Mouse (Mus musculus): ENCODE results near the gene Epb41. TPM values are rescaled to one million over a fixed set of nuclear protein-coding genes. Genes with fewer than 3 reads are reported as not detected.

Gene Epb41
- total and polyA plus RNA-seq, 3 experiments: 129 to 560 (median 152) TPM

GRCm38 (mm10) chr4:132041471-132042332 is 33.4 kb downstream of the Epb41 start:
- Histone ChIP-seq H3K27me3 (ENCODE audit: insufficient read depth, low read length) (no peaks in the 10 kb centered on the region), H3K4me1 (ENCODE audit: insufficient read depth, low read depth, low read length) (peaks cover 88% of the 10 kb centered on the region), H3K9me3 (replicated peaks) (no peaks in the 10 kb centered on the region), H3K4me3 (ENCODE audit: low read depth, low read length) (no peak overlapping the region), H3K36me3 (replicated peaks) (peaks cover 39% of the 10 kb centered on the region)
- no peak for ATAC-seq (ENCODE audit: extremely low read depth, insufficient number of reproducible peaks, low FRiP score, poor library complexity, severe bottlenecking)
- TF ChIP-seq TAL1 (conservative IDR thresholded peaks at IDR 0.05; ENCODE audit: low read depth, low read length) (no peak), CTCF (IDR thresholded peaks at IDR 0.05; ENCODE audit: low read depth, low read length) (no peak)
- no peak for DNase-seq (ENCODE audit: low spot score)

GRCm38 (mm10) chr4:132039975-132040645 is 35.0 kb downstream of the Epb41 start:
- peak; percentile 87 for ATAC-seq (ENCODE audit: extremely low read depth, insufficient number of reproducible peaks, low FRiP score, poor library complexity, severe bottlenecking)

GRCm38 (mm10) chr4:132039521-132039920 is 35.6 kb downstream of the Epb41 start:
- Histone ChIP-seq H3K4me3 (ENCODE audit: low read depth, low read length) (peak overlapping the region; percentile 55; the same call in 1 of the 2 replicates), H3K4me1 (ENCODE audit: insufficient read depth, low read depth, low read length) (peaks cover 79% of the 10 kb centered on the region), H3K36me3 (replicated peaks) (peaks cover 46% of the 10 kb centered on the region), H3K27me3 (ENCODE audit: insufficient read depth, low read length) (no peaks in the 10 kb centered on the region), H3K9me3 (replicated peaks) (no peaks in the 10 kb centered on the region)
- no peak for TF ChIP-seq POLR2AphosphoS5 (IDR thresholded peaks at IDR 0.05; ENCODE audit: insufficient replicate concordance, low read depth, low read length)
- ATAC-seq (ENCODE audit: extremely low read depth, insufficient number of reproducible peaks, low FRiP score, poor library complexity, severe bottlenecking) (no peak), DNase-seq (ENCODE audit: low spot score) (no peak)

More at GRCm38 (mm10) chr4:132039975-132040645, 35.0 kb downstream of the Epb41 start:
- Histone ChIP-seq H3K9me3 (replicated peaks) (no peaks in the 10 kb centered on the region), H3K36me3 (replicated peaks) (peaks cover 47% of the 10 kb centered on the region), H3K4me3 (ENCODE audit: low read depth, low read length) (peak overlapping the region; percentile 55; the same call in 1 of the 2 replicates), H3K27me3 (ENCODE audit: insufficient read depth, low read length) (no peaks in the 10 kb centered on the region), H3K4me1 (ENCODE audit: insufficient read depth, low read depth, low read length) (peaks cover 83% of the 10 kb centered on the region)
- no peak for TF ChIP-seq CTCF (IDR thresholded peaks at IDR 0.05; ENCODE audit: low read depth, low read length)
- TF ChIP-seq TAL1 (conservative IDR thresholded peaks at IDR 0.05; ENCODE audit: low read depth, low read length): peak; percentile 82
- TF ChIP-seq GATA2 (IDR thresholded peaks at IDR 0.05; ENCODE audit: borderline replicate concordance, low read depth, low read length): no peak
- peak; percentile 65 for DNase-seq (ENCODE audit: low spot score)

GRCm38 (mm10) chr4:132038809-132039208 is 36.3 kb downstream of the Epb41 start:
- Histone ChIP-seq H3K27me3 (ENCODE audit: insufficient read depth, low read length) (no peaks in the 10 kb centered on the region), H3K9me3 (replicated peaks) (no peaks in the 10 kb centered on the region), H3K4me1 (ENCODE audit: insufficient read depth, low read depth, low read length) (peaks cover 77% of the 10 kb centered on the region), H3K36me3 (replicated peaks) (peaks cover 43% of the 10 kb centered on the region), H3K4me3 (ENCODE audit: low read depth, low read length) (no peak overlapping the region)
- ATAC-seq (ENCODE audit: extremely low read depth, insufficient number of reproducible peaks, low FRiP score, poor library complexity, severe bottlenecking): no peak
- no peak for DNase-seq (ENCODE audit: low spot score)
- TF ChIP-seq GATA1 (IDR thresholded peaks at IDR 0.05; ENCODE audit: borderline replicate concordance, low read length) (no peak), POLR2AphosphoS5 (IDR thresholded peaks at IDR 0.05; ENCODE audit: insufficient replicate concordance, low read depth, low read length) (no peak), CTCF (IDR thresholded peaks at IDR 0.05; ENCODE audit: low read depth, low read length) (no peak), GATA2 (IDR thresholded peaks at IDR 0.05; ENCODE audit: borderline replicate concordance, low read depth, low read length) (no peak), TAL1 (conservative IDR thresholded peaks at IDR 0.05; ENCODE audit: low read depth, low read length) (0 out of 2 replicates have a peak, but pooled peaks have one; percentile 14)

- no peak overlapping the region for H3K4me3 ChIP-seq (ENCODE audit: low read depth, low read length)
- H3K9me3 ChIP-seq (replicated peaks): no peaks in the 10 kb centered on the region
- DNase-seq (ENCODE audit: low spot score) (no peak), ATAC-seq (ENCODE audit: extremely low read depth, insufficient number of reproducible peaks, low FRiP score, poor library complexity, severe bottlenecking) (no peak)
- peaks cover 48% of the 10 kb centered on the region for H3K36me3 ChIP-seq (replicated peaks)
- no peaks in the 10 kb centered on the region for H3K27me3 ChIP-seq (ENCODE audit: insufficient read depth, low read length)
- peaks cover 75% of the 10 kb centered on the region for H3K4me1 ChIP-seq (ENCODE audit: insufficient read depth, low read depth, low read length)
- no peak for TF ChIP-seq POLR2AphosphoS5 (IDR thresholded peaks at IDR 0.05; ENCODE audit: insufficient replicate concordance, low read depth, low read length)
- no peak for TF ChIP-seq GATA1 (IDR thresholded peaks at IDR 0.05; ENCODE audit: borderline replicate concordance, low read length)
These were observed 37.1 kb downstream of the Epb41 start for GRCm38 (mm10) chr4:132037991-132038390.

- TF ChIP-seq GATA2 (IDR thresholded peaks at IDR 0.05; ENCODE audit: borderline replicate concordance, low read depth, low read length): no peak
- no peaks in the 10 kb centered on the region for H3K27me3 ChIP-seq (ENCODE audit: insufficient read depth, low read length)
- H3K9me3 ChIP-seq (replicated peaks): no peaks in the 10 kb centered on the region
- no peak overlapping the region for H3K4me3 ChIP-seq (ENCODE audit: low read depth, low read length)
- peaks cover 72% of the 10 kb centered on the region for H3K4me1 ChIP-seq (ENCODE audit: insufficient read depth, low read depth, low read length)
- ATAC-seq (ENCODE audit: extremely low read depth, insufficient number of reproducible peaks, low FRiP score, poor library complexity, severe bottlenecking) (no peak), DNase-seq (ENCODE audit: low spot score) (no peak)
- H3K36me3 ChIP-seq (replicated peaks): peaks cover 54% of the 10 kb centered on the region
These were observed 38.0 kb downstream of the Epb41 start for GRCm38 (mm10) chr4:132037137-132037536.

- no peak overlapping the region for H3K4me3 ChIP-seq (ENCODE audit: low read depth, low read length)
- H3K4me1 ChIP-seq (ENCODE audit: insufficient read depth, low read depth, low read length): peaks cover 74% of the 10 kb centered on the region
- H3K36me3 ChIP-seq (replicated peaks): peaks cover 60% of the 10 kb centered on the region
- no peak for ATAC-seq (ENCODE audit: extremely low read depth, insufficient number of reproducible peaks, low FRiP score, poor library complexity, severe bottlenecking)
- H3K9me3 ChIP-seq (replicated peaks): no peaks in the 10 kb centered on the region
- TF ChIP-seq GATA1 (IDR thresholded peaks at IDR 0.05; ENCODE audit: borderline replicate concordance, low read length): no peak
- no peak for TF ChIP-seq CTCF (IDR thresholded peaks at IDR 0.05; ENCODE audit: low read depth, low read length)
- no peaks in the 10 kb centered on the region for H3K27me3 ChIP-seq (ENCODE audit: insufficient read depth, low read length)
- DNase-seq (ENCODE audit: low spot score): no peak
These were observed 40.9 kb downstream of the Epb41 start for GRCm38 (mm10) chr4:132034242-132034641.
